Mouse (Mus musculus) kidney, adult 11 months (tissue): ENCODE measurements around the gene Trmt13.

Experiments
- DNase-seq: peaks from one replicate; pipeline ENCODE4 v3.0.0; 2022

Gene Trmt13

DNA sequence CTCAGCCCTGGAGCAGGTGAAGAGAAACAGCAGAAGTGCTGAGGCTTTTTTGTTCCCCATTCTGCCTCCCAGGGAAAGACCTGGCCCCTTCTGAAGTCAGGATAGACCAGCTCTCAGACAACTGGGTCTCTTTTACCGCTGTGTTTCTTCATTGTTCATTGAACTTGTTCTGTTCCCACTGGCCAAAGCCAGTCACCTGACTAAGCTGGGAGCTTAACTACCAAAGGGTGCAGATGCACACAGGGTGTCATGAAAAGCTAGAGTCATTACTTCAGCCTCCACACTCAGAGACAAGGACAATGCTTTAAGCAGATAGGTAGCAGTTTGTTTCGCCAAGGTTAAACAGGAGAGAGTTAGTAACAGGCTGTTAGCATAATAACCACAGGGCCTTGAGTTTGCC, 72.3 kb downstream of the Trmt13 start:
- DNase-seq: no peak

DNA sequence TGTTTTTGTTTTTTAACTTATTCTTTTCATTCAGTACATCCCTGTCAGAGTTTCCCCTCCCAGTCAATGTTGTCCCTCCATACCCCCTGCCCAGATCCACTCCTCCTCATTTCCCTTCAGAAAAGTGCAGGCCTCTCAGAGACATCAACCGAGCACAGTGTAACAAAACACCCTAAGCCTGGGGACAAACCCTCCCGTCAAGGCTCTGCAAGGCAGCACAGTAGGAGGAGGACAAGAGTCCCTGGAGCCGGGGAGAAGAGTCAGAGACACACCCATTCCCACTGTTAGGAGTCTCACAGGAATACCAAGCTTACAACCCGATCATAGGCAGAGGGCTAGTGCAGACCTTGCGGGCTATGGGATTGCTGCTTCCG, 77.2 kb downstream of the Trmt13 start:
- DNase-seq: no peak

DNA sequence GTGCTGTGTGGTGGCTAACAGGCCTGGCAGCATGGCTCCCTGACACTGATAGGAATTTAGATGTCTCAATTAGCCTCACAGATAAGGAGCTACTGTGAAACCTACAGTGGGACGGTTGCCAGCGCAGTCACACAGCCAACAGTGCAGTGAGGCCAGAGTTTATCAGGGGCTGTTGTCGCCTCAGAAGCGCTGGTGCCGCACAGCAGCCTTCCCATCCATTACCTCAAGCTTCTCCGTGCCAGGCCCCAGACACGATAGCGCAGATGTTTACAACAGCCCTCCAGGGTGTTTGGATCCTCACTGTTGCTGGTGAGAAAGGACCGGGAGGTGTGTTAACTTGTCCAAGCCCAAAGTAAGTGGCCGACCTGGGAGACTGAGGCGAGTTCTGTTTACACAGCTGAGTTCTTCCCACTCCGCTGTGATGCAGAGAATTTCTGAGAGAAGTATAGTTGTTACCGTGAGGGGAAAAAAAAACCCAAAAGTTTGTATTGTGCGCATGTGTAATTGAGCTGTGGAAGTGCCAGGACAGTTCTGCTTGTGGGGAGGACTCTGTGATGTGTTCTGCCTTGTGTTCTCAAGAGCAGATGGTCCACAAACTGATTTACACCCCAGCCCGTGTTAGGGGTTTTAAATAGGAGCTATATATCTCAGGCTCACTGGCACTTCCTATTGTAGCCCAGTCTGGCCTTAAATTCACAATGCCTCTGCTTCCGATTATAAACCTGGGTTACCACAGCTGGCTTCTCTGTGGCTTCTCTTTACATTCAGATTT, 77.8 kb downstream of the Trmt13 start:
- DNase-seq: no peak
